Mouse (Mus musculus) adrenal gland, postnatal 14 days (tissue): Measurements from ENCODE around the gene Tmem200c. TPM values are rescaled to one million over a fixed set of nuclear protein-coding genes. Genes with fewer than 3 reads are reported as not detected.

Experiments
- total RNA-seq: library from RNA; stranded (reverse); gene quantifications from 2 replicates; pipeline ENCODE4 v1.2.3, GENCODE M21; 2021

Tmem200c gene
- total RNA-seq, 1 experiment from 2014 or later, result 0.70 TPM

Other genes with a start within 250 kb of the Tmem200c start
- 15.7 and 17.9 TPM in 2 replicates for gene Epb41l3, start 249.1 kb downstream of the Tmem200c start, total RNA-seq